Mouse (Mus musculus) cerebellum, postnatal 14 days (tissue): ENCODE results near the gene Elof1.
A peak's percentile ranks its signal among the peaks of the same experiment; 100 is the strongest.
"Not testable (repeated sequence)": the region's sequence is repeated elsewhere in the genome, so short reads cannot be mapped to it uniquely, and the experiment has no call there.

Experiments used
- DNase-seq, 2 experiments: peaks; one replicate each; pipeline ENCODE4 v3.0.0; 2021; ENCODE audit warnings: mixed read lengths in 2 of 2

The Elof1 gene

GRCm38 (mm10) chr9:22087034-22087618 is 29.8 kb downstream of the Elof1 start:
- no peak for DNase-seq

DNA sequence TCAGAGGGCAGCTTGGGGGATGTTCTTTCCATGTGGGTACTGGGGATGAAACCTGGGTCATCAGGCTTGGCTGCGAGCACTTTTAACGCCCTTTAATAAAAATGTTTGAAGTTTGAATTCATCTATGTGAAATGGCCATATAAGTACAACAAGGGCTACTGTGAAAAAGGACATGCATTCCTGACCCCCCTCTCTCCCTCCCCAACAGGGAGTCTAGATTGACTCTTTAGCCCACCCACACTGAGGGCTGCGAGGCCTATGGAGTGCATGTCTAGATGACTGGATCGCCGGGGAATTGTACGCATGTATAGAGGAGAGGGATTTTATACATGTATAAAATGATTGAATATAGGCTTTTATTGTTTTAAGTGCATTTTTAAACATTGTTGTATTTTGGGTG is 31.0 kb downstream of the Elof1 start:
- DNase-seq: no peak

- DNase-seq: peak; percentile 94 to 96
These were observed 31.7 kb downstream of the Elof1 start, which contains the start of gene Ecsit for GRCm38 (mm10) chr9:22085022-22085834. Ecsit (minus strand) TSS chr9:22085438.

DNA sequence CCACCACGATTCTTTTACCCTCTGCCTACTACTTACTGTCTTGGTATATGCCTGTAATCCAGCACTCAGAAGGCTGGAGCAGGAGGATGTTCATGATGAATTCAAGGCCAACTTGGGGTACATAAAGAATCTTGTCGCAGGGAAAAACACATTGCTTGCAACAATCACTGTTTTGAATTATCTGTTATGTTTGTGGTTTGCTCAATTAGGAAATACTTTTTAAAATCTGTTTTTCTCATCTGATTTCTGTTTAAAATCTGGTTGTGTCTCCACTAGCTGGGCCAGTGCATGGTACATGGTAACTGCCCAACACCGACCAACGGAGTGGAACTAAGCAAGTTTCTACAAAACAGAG is 32.3 kb downstream of the Elof1 start:
- no peak for DNase-seq

GRCm38 (mm10) chr9:22076223-22076622 is 40.7 kb downstream of the Elof1 start:
- no peak for DNase-seq

GRCm38 (mm10) chr9:22075778-22076177 is 41.2 kb downstream of the Elof1 start:
- not testable (repeated sequence) for DNase-seq

GRCm38 (mm10) chr9:22072276-22072675 is 44.7 kb downstream of the Elof1 start:
- peak; percentile 44 to 58 for DNase-seq

DNA sequence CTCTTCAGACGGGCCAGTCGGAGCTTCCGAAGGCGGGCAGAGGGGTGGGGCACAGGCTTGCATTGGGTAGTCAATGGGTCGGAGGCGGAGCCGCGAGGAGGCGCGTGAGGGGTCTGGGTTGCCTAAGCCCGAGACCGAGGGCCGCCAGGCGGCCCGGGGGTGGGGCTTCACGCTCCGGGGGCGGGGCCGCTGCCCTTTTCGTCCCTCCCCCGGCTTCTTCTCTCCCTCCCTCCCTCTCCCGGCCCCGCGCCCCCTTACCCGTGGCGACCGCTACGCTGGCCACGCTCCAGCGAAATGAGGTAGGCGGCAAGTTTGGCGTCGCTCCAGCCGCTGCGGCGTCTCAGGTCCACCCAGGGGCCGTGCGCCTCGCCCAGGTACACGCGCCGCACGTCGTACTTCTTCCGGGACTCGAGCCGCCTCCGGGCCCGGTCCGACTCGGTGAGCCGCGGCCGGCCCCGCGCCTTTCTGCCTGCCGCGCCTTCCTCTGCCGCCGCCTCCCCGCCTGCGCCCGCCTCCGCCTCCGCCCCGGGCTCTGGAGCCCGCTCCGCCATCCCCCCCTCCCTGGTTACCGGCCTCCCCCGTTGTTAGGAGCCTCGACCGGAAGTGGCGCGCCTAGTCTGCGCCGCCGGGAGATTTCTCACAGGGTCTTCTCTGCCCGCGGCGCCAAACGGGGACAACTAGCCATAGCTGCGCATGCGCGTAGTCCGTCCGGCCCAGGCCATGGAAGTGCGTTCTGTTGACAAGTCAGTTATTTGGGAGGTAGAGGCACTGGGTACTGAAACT is 46.0 kb downstream of the Elof1 start, which contains the start of the genes Gm49318 and Zfp653:
Gene Gm49318, minus strand, starts transcription at position 469 of the 783 bp plus-strand sequence.
Gene Zfp653, minus strand, starts transcription at position 586 of the 783 bp plus-strand sequence.
- DNase-seq: peak; percentile 99

DNA sequence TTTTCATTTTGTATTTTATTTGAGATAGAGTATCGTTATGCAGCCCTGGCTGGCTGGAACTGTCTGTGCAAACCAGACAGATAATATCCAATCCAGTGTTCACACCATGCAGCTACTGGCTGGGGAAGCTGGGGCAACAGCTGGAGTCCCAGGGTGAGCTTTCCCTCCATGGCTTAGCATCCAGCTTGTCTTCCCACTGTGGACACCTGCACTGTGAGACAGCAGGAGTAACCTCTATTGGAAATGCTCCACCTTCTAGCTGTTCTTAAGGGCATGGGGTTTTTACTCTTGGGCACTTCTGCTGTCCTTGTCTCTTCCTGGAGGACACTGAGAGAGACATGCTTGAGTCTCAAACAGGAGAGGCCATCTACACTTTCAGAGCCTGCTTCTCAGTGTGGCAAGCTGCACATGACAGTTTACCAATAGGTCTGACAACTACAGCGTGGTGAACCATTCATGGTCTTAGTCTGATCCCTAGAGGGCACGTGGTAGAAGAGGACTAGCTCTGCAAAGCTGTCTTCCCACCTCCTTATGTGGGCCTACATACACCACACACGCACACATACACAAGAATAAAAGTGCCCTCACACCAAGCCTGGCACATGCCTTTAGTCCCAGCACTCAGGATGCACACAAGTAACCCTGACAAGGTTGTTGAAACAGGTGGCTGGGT is 47.0 kb downstream of the Elof1 start:
- DNase-seq: peak in 1 of 2 experiments; percentile 9

DNA sequence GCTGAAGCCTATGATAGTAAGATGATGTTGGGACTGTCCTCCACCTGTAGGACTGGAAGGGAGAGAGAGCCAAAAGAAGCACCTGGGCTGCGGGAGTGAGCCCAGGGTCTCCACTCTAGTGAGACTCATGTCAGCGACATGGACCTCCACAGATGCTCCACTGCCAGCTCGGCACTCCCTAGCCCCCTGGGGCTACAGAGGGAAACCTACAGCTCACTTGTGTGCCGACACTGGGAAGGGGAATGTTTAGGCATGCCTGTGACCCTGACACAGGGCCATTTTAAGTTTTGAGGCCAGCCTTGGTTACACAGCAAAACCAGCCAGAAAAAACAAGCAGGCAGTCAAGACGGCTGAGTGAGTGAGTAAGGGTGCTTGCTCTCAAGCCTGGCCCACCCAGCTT is 49.8 kb downstream of the Elof1 start:
- peak in 1 of 2 experiments; percentile 6 for DNase-seq

DNA sequence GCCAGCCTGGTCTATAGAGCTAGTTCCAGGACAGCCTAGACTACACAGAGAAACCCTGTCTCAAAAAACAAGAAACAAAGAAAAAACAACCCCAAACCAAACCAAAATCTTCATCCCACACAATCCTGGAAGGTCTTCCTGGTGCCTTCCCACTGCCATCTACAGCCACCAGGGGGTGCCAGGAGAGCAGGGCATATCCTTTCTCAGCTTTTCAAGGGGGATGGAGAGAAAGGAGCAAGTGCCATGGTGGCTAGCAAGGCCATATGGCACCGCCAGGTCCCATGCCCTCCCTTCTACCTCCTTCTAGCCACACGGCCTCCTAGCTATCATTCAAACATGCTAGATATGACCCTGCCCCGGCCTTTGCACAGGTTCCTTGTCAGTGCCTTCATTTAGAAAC is 50.5 kb downstream of the Elof1 start:
- DNase-seq: peak; percentile 71 to 87

GRCm38 (mm10) chr9:22065642-22066041 is 51.3 kb downstream of the Elof1 start:
- DNase-seq: no peak

GRCm38 (mm10) chr9:22064341-22064740 is 52.6 kb downstream of the Elof1 start:
- peak; percentile 85 to 87 for DNase-seq
